Mouse (Mus musculus): ENCODE measurements around the gene Bckdha. TPM values are rescaled to one million over a fixed set of nuclear protein-coding genes. Genes with fewer than 3 reads are reported as not detected.

Bckdha gene
- polyA plus RNA-seq, 1 experiment = 16.4 TPM

GRCm38 (mm10) chr7:25601346-25601745 is 57.4 kb downstream of the Bckdha start:
- no peak overlapping the region for H3K27ac ChIP-seq (ENCODE audit: insufficient read depth, low read length)
- TF ChIP-seq CTCF (IDR thresholded peaks at IDR 0.05; ENCODE audit: borderline replicate concordance, insufficient read depth, low read length) (no peak), POLR2A (IDR thresholded peaks at IDR 0.05; ENCODE audit: low read depth, low read length) (no peak)
- H3K4me3 ChIP-seq (ENCODE audit: insufficient read depth, low read length) = no peak overlapping the region
- no peaks in the 10 kb centered on the region for H3K4me1 ChIP-seq (ENCODE audit: control insufficient read depth, insufficient read depth, low read length)

DNA sequence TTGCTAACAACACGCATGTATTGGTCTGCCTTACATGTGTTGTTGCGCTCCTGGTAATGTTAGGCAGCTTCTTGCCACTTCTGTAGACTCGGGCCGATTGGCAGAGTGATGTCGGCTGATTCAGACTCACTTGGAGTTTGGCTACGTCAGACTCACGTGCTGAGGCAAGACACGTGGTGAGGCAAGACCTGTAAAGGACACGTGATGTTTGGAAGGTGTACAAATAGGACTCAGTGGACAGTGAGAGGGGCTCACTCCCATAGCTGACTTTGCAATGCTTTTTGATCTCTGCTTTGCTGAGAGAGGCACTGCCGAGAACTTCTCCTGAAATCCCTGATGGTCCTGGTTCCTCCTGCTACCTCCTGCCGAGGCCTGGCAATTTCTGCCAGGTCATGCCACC is 58.1 kb downstream of the Bckdha start:
- Histone ChIP-seq H3K27ac (ENCODE audit: insufficient read depth, low read length) (no peak overlapping the region), H3K4me1 (ENCODE audit: control insufficient read depth, insufficient read depth, low read length) (no peaks in the 10 kb centered on the region), H3K4me3 (ENCODE audit: insufficient read depth, low read length) (no peak overlapping the region)
- TF ChIP-seq CTCF (IDR thresholded peaks at IDR 0.05; ENCODE audit: borderline replicate concordance, insufficient read depth, low read length) = no peak
- no peak for TF ChIP-seq POLR2A (IDR thresholded peaks at IDR 0.05; ENCODE audit: low read depth, low read length)

- no peaks in the 10 kb centered on the region for H3K4me1 ChIP-seq (ENCODE audit: control insufficient read depth, insufficient read depth, low read length)
- no peak for TF ChIP-seq POLR2A (IDR thresholded peaks at IDR 0.05; ENCODE audit: low read depth, low read length)
- no peak overlapping the region for H3K4me3 ChIP-seq (ENCODE audit: insufficient read depth, low read length)
- H3K27ac ChIP-seq (ENCODE audit: insufficient read depth, low read length) = no peak overlapping the region
These were observed 59.1 kb downstream of the Bckdha start for GRCm38 (mm10) chr7:25599663-25600062.

GRCm38 (mm10) chr7:25593859-25594258 is 64.9 kb downstream of the Bckdha start:
- Histone ChIP-seq H3K27ac (ENCODE audit: insufficient read depth, low read length) (no peak overlapping the region), H3K4me1 (ENCODE audit: control insufficient read depth, insufficient read depth, low read length) (no peaks in the 10 kb centered on the region)
- TF ChIP-seq CTCF (IDR thresholded peaks at IDR 0.05; ENCODE audit: borderline replicate concordance, insufficient read depth, low read length) (no peak), POLR2A (IDR thresholded peaks at IDR 0.05; ENCODE audit: low read depth, low read length) (no peak)

GRCm38 (mm10) chr7:25591226-25591625 is 67.6 kb downstream of the Bckdha start:
- no peak overlapping the region for H3K27ac ChIP-seq (ENCODE audit: insufficient read depth, low read length)
- TF ChIP-seq CTCF (IDR thresholded peaks at IDR 0.05; ENCODE audit: borderline replicate concordance, insufficient read depth, low read length) = no peak
- no peak for TF ChIP-seq POLR2A (IDR thresholded peaks at IDR 0.05; ENCODE audit: low read depth, low read length)
- H3K4me3 ChIP-seq (ENCODE audit: insufficient read depth, low read length) = no peak overlapping the region
- H3K4me1 ChIP-seq (ENCODE audit: control insufficient read depth, insufficient read depth, low read length) = no peaks in the 10 kb centered on the region

More at GRCm38 (mm10) chr7:25593859-25594258, 64.9 kb downstream of the Bckdha start:
- no peak overlapping the region for H3K4me3 ChIP-seq (ENCODE audit: insufficient read depth, low read length)

- TF ChIP-seq CTCF (IDR thresholded peaks at IDR 0.05; ENCODE audit: borderline replicate concordance, insufficient read depth, low read length) = no peak
- TF ChIP-seq POLR2A (IDR thresholded peaks at IDR 0.05; ENCODE audit: low read depth, low read length) = no peak
- H3K4me3 ChIP-seq (ENCODE audit: insufficient read depth, low read length) = no peak overlapping the region
These were observed 73.2 kb downstream of the Bckdha start for GRCm38 (mm10) chr7:25585351-25586204.

DNA sequence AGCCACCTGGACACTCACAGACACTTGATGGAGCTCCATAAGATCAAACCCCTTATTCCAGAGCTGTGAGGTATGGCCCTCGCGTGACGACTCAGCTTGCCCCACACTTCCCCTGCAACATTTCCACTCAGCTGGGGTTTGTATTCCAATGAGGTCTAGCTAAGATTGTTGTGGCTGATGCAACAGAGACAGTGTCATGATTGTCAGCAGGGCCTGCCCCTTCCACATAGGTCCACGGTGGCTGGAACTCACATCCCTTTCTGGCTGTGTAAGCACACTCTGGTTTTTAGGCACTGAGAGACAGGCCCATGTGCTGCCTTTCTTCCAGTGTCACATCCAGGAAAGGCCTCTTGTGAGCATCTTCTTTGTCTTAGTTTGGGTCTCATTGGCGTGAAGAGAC is 74.1 kb downstream of the Bckdha start:
- TF ChIP-seq POLR2A (IDR thresholded peaks at IDR 0.05; ENCODE audit: low read depth, low read length) (no peak), CTCF (IDR thresholded peaks at IDR 0.05; ENCODE audit: borderline replicate concordance, insufficient read depth, low read length) (no peak)
- H3K27ac ChIP-seq (ENCODE audit: insufficient read depth, low read length) = no peak overlapping the region

More at GRCm38 (mm10) chr7:25585351-25586204, 73.2 kb downstream of the Bckdha start:
- H3K27ac ChIP-seq (ENCODE audit: insufficient read depth, low read length) = no peak overlapping the region
- no peaks in the 10 kb centered on the region for H3K4me1 ChIP-seq (ENCODE audit: control insufficient read depth, insufficient read depth, low read length)

GRCm38 (mm10) chr7:25582301-25582810 is 76.4 kb downstream of the Bckdha start:
- Histone ChIP-seq H3K27ac (ENCODE audit: insufficient read depth, low read length) (no peak overlapping the region), H3K4me3 (ENCODE audit: insufficient read depth, low read length) (no peak overlapping the region), H3K4me1 (ENCODE audit: control insufficient read depth, insufficient read depth, low read length) (no peaks in the 10 kb centered on the region)
- TF ChIP-seq POLR2A (IDR thresholded peaks at IDR 0.05; ENCODE audit: low read depth, low read length) (no peak), CTCF (IDR thresholded peaks at IDR 0.05; ENCODE audit: borderline replicate concordance, insufficient read depth, low read length) (no peak)

More for the DNA sequence above, 74.1 kb downstream of the Bckdha start:
- Histone ChIP-seq H3K4me1 (ENCODE audit: control insufficient read depth, insufficient read depth, low read length) (no peaks in the 10 kb centered on the region), H3K4me3 (ENCODE audit: insufficient read depth, low read length) (no peak overlapping the region)

Other genes with a start within 250 kb of the Bckdha start
- not detected in 2 replicates for gene Cxcl17, start 246.1 kb downstream of the Bckdha start, polyA plus RNA-seq (2011; ENCODE audit: insufficient read length, low read depth, missing spikeins)
- gene Ceacam1, start 181.4 kb downstream of the Bckdha start, polyA plus RNA-seq (2011; ENCODE audit: insufficient read length, low read depth, missing spikeins) = not detected in 2 replicates
- not detected in 2 replicates for gene Ceacam2, start 119.1 kb downstream of the Bckdha start, polyA plus RNA-seq (2011; ENCODE audit: insufficient read length, low read depth, missing spikeins)
- gene Erich4, start 43.1 kb downstream of the Bckdha start, polyA plus RNA-seq (2011; ENCODE audit: insufficient read length, low read depth, missing spikeins) = not detected in 2 replicates
- 8.2 and 16.7 TPM in 2 replicates for gene Dmac2, start 39.6 kb downstream of the Bckdha start, polyA plus RNA-seq (2011; ENCODE audit: insufficient read length, low read depth, missing spikeins)
- gene B3gnt8, start 32.3 kb downstream of the Bckdha start, polyA plus RNA-seq (2011; ENCODE audit: insufficient read length, low read depth, missing spikeins) = 0.68 and 0.83 TPM in 2 replicates
- gene Exosc5, start 183 bp upstream of the Bckdha start, polyA plus RNA-seq (2011; ENCODE audit: insufficient read length, low read depth, missing spikeins) = 21.6 and 25.3 TPM in 2 replicates
- 0.73 TPM in 1 of 2 replicates, not detected in the other for gene Tmem91, start 16.2 kb upstream of the Bckdha start, polyA plus RNA-seq (2011; ENCODE audit: insufficient read length, low read depth, missing spikeins)
- 7.8 and 13.1 TPM in 2 replicates for gene B9d2, start 21.8 kb upstream of the Bckdha start, polyA plus RNA-seq (2011; ENCODE audit: insufficient read length, low read depth, missing spikeins)
- 48.0 and 60.5 TPM in 2 replicates for gene Tgfb1, start 28.0 kb upstream of the Bckdha start, polyA plus RNA-seq (2011; ENCODE audit: insufficient read length, low read depth, missing spikeins)
- gene Ccdc97, start 60.1 kb upstream of the Bckdha start, polyA plus RNA-seq (2011; ENCODE audit: insufficient read length, low read depth, missing spikeins) = 31.5 and 32.0 TPM in 2 replicates
- 125 and 155 TPM in 2 replicates for gene Hnrnpul1, start 95.8 kb upstream of the Bckdha start, polyA plus RNA-seq (2011; ENCODE audit: insufficient read length, low read depth, missing spikeins)
- 232 and 364 TPM in 2 replicates for gene Axl, start 129.7 kb upstream of the Bckdha start, polyA plus RNA-seq (2011; ENCODE audit: insufficient read length, low read depth, missing spikeins)
- gene Cyp2s1, start 157.9 kb upstream of the Bckdha start, polyA plus RNA-seq (2011; ENCODE audit: insufficient read length, low read depth, missing spikeins) = 0.23 TPM in 1 of 2 replicates, not detected in the other
- not detected in 2 replicates for gene Cyp2b10, start 238.6 kb upstream of the Bckdha start, polyA plus RNA-seq (2011; ENCODE audit: insufficient read length, low read depth, missing spikeins)